Mouse (Mus musculus) heart, adult 2 months (tissue): ENCODE data around the gene Dbndd2.

ENCODE experiments used
- CTCF ChIP-seq: fragments of 200-600 bp; IDR thresholded peaks from 2 replicates; pipeline ENCODE4 v1.8.1; 2022; ENCODE audit warnings: antibody characterized with exemption, mild to moderate bottlenecking, moderate library complexity
- EP300 ChIP-seq: fragments of 200-500 bp; IDR thresholded peaks from 2 replicates; pipeline ENCODE4 v1.6.1; 2011; ENCODE audit warnings: low read depth, low read length, control low read depth; ENCODE audit not compliant: insufficient read depth
- POLR2A ChIP-seq: fragments of 200-500 bp; IDR thresholded peaks from 2 replicates; pipeline ENCODE4 v1.6.1; 2011; ENCODE audit warnings: mild to moderate bottlenecking, low read depth, low read length, control low read depth; ENCODE audit not compliant: insufficient read depth

DNA sequence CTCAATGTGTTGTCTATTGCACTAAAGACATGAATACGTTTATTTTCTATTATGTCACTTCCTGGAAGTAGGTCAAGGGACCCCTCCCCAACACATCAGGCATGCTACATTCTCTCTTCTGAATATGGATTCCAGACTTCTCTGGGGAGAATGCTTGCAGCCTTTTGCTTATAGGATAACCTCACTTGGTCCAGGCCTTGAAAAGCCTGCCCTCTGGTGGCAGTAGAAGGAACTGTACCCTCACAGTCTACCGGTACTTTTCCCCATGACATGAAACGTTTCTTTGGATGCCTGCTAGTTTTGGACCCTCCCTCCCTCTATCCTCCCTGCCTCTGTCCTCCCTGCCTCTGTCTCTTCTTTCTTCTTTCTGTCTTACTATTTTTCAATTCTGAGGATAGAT, 45.3 kb downstream of the Dbndd2 start:
- TF ChIP-seq CTCF (no peak; the same call in 1 of the 2 replicates), POLR2A (no peak), EP300 (0 out of 2 replicates have a peak, but pooled peaks have one; percentile 58)
